Mouse (Mus musculus) brown adipose tissue, adult 24 weeks (tissue): Measurements from ENCODE around the gene Tmem89. TPM values are rescaled to one million over a fixed set of nuclear protein-coding genes. Genes with fewer than 3 reads are reported as not detected.

ENCODE experiments used
- H3K27ac ChIP-seq: fragments of 200-500 bp; replicated peaks from 2 replicates; pipeline ENCODE4 v1.5.1; 2012; ENCODE audit warnings: low read depth, mild to moderate bottlenecking, low read length
- H3K4me1 ChIP-seq: fragments of 200-500 bp; 2 replicates; pipeline ENCODE4 v1.6.1; 2012; ENCODE audit warnings: low read length, mixed read lengths; ENCODE audit not compliant: control insufficient read depth, insufficient read depth, insufficient read length
- H3K4me3 ChIP-seq: fragments of 200-500 bp; 2 replicates; pipeline ENCODE4 v1.5.1; 2012; ENCODE audit warnings: low read depth, mild to moderate bottlenecking, low read length, moderate library complexity; ENCODE audit not compliant: insufficient read depth
- polyA plus RNA-seq: library from polyadenylated mRNA; stranded (reverse); fragments of >200 nt; gene quantifications from 2 replicates; pipeline ENCODE4 v1.2.4, GENCODE M21; 2012; ENCODE audit not compliant: missing spikeins, insufficient read depth, insufficient read length

Gene Tmem89
- polyA plus RNA-seq = not detected in 2 replicates

GRCm38 (mm10) chr9:108914491-108914890 is at the start of gene Tmem89:
Gene Tmem89, plus strand, starts transcription at chr9:108914619.
- H3K4me1 ChIP-seq = no peaks in the 10 kb centered on the region
- no peak within 1 kb of the TSS for H3K27ac ChIP-seq
- no peak within 1 kb of the TSS for H3K4me3 ChIP-seq

GRCm38 (mm10) chr9:108912308-108912707 is 2.1 kb upstream of the Tmem89 start:
- Histone ChIP-seq H3K4me1 (no peaks in the 10 kb centered on the region), H3K4me3 (no peak overlapping the region), H3K27ac (no peak overlapping the region)

DNA sequence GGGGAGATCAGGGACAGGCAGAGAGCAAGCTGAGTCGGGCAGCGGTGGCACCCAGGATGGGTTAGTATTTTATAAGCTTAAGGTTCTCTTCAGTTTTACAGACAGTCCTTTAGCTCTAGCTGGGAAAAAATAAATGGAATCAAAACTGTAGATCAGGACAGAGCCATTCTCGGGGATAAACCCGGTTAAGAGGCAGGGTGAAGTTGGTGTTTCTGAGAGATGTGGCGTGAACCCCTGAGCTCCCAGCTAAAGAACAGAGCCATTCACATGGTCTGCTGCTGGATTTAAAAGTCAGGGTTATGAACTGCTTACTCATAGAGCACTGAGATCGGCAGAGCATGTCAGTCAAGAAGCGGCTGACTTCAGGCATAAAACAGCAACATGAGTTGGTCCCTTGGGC is 1.3 kb upstream of the Tmem89 start:
- Histone ChIP-seq H3K27ac (no peak overlapping the region), H3K4me3 (no peak overlapping the region), H3K4me1 (no peaks in the 10 kb centered on the region)

DNA sequence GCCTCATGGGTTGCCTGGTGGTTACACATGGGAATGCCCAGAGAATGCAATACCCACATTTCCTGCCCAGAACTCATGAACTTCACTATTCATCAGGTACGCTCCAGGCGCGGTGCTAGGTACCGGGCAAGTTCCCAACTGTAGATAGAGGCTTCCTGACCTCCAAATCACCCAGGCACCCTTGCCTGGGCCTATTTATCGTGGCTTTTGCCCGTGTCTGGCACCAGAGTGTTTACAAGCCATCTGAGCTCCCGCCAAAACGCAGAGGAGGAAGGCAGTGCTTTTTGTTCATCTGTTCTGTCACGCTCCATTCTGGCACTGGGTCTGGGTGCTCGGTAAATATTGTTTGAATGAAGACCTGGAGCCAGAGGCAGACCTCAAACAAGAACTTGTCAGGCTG is 798 bp upstream of the Tmem89 start:
- Histone ChIP-seq H3K27ac (no peak overlapping the region), H3K4me1 (no peaks in the 10 kb centered on the region), H3K4me3 (no peak overlapping the region)

GRCm38 (mm10) chr9:108925897-108926296 is 11.5 kb downstream of the Tmem89 start:
- H3K4me1 ChIP-seq = no peaks in the 10 kb centered on the region
- H3K4me3 ChIP-seq = no peak overlapping the region
- H3K27ac ChIP-seq = no peak overlapping the region

GRCm38 (mm10) chr9:108928424-108928823 is 14.0 kb downstream of the Tmem89 start:
- H3K27ac ChIP-seq = no peak overlapping the region
- H3K4me3 ChIP-seq = no peak overlapping the region
- H3K4me1 ChIP-seq = no peaks in the 10 kb centered on the region

DNA sequence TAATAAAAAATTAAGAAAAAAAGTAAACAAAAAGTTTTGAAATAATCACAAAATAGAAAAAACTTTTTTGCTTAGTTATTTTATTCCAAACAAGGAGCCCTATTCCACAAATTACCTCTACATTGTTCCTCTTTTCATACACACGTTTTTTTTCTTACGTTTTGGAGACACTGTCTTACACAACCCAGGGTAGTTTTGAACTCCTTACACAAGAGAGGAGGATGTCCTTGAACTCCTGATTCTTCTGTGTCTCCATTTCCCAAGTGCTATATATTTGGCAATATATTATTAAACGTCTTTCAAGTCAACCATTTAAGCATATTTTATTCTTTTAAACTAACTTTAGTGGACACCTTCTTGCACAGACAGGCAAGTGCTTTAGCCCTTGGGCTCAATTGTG is 21.6 kb downstream of the Tmem89 start:
- Histone ChIP-seq H3K27ac (no peak overlapping the region), H3K4me3 (no peak overlapping the region), H3K4me1 (peaks cover 3% of the 10 kb centered on the region; the same call in 1 of the 2 replicates)

DNA sequence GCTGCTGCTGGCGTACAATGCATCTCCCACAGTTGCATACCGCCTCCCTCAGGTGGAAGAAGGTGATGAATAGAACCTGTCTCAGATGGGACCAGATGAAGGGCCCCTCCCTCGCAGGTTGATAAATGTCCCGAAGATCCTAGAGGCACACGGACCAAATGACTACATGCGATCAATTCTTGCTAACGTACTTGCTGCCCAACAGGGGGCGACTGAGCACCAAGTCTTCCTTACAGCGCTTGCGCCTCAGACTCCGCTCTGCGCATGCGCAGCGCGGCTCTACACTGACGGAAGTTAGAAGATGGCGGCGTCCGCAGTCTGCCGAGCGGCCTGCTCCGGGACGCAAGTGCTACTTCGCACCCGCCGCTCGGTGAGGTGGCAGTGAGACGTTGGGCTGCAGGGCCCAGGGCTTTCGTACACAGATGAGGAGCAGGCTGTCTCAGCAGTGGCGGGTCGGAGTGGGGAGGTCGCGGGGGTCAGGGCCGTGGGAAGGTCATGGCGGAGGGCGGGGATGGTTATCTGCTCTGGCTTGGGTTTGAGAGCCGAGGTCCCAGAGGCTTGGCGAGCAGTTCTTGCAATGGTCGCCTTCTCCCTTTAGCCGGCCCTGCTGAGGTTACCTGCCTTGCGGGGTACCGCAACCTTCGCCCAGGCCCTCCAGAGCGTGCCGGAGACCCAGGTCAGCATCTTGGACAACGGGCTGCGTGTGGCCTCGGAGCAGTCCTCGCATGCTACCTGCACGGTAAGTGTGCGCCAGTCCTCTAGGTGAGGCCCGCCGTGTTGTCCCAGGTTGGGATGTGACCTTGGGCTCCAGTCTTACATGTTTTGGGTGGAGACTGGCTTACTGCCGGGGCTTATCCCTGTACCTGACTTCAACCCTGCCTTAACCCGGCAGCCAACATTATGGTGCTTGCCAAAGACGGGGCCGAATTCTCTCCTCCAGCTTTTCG is 22.3 kb downstream of the Tmem89 start, which contains the start of gene Uqcrc1:
Gene Uqcrc1, plus strand, starts transcription at position 216 of the 947 bp plus-strand sequence.
- Histone ChIP-seq H3K4me1 (peaks cover 3% of the 10 kb centered on the region; the same call in 1 of the 2 replicates), H3K27ac (peak within 1 kb of the TSS; percentile 96), H3K4me3 (peak within 1 kb of the TSS; percentile 86)

- Histone ChIP-seq H3K27ac (no peak overlapping the region), H3K4me3 (no peak overlapping the region), H3K4me1 (no peaks in the 10 kb centered on the region)
These were observed 30.7 kb downstream of the Tmem89 start for GRCm38 (mm10) chr9:108945111-108945510.

DNA sequence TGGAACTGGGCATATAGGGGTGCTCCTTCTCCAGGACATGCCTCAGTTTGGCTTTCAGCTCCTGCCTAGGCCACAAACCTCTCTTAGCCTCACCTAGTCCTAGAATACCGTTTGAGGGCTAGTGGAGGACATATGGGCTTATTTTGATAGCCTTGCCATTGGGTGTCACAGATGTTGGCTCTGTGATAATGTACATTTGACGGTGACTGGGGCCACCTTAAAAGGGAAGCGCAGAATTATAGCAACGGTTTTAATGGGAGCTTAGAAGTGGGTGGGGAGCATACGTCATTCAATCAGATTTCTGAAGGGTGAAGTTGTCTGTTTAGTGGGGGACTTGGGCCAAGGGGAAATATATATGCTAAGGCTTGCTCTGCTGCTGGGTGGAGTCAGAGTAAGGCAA is 31.2 kb downstream of the Tmem89 start:
- H3K4me1 ChIP-seq = no peaks in the 10 kb centered on the region
- no peak overlapping the region for H3K4me3 ChIP-seq
- H3K27ac ChIP-seq = no peak overlapping the region

DNA sequence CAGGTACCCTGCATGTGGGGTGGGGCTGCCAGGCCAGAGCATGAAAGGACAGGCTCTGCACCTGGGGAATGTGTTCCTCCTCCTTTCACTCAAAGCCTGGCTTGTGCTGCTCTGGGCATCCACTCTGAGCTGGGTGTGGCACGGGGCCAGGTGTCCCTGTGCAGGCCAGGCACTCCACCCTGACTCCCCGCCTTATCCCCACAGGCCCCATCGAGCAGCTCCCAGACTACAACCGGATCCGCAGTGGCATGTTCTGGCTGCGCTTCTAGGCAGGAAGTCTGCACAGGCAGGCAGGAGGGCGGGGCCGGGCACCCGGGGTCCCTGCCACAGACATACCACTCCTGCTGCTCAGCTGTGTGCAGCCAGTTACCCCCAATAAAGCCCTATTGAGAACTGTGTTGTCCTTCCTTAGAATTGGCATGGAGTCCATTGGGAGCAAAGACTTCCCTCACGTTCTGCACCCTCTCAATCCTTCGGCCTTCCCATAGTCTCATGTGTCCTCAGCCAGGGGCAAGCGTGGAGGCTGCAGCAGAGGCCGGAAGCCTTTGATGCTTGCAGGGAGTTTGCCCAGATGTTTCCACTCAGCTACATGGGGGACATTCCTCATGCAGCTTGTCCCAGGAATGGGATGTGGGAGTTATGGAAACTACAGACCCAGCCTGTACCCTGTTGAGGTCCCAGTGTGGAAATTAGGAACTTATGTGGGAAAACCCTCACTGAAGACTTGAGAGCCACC is 35.0 kb downstream of the Tmem89 start:
- no peaks in the 10 kb centered on the region; the same call in 1 of the 2 replicates for H3K4me1 ChIP-seq
- H3K27ac ChIP-seq = no peak overlapping the region
- no peak overlapping the region for H3K4me3 ChIP-seq

DNA sequence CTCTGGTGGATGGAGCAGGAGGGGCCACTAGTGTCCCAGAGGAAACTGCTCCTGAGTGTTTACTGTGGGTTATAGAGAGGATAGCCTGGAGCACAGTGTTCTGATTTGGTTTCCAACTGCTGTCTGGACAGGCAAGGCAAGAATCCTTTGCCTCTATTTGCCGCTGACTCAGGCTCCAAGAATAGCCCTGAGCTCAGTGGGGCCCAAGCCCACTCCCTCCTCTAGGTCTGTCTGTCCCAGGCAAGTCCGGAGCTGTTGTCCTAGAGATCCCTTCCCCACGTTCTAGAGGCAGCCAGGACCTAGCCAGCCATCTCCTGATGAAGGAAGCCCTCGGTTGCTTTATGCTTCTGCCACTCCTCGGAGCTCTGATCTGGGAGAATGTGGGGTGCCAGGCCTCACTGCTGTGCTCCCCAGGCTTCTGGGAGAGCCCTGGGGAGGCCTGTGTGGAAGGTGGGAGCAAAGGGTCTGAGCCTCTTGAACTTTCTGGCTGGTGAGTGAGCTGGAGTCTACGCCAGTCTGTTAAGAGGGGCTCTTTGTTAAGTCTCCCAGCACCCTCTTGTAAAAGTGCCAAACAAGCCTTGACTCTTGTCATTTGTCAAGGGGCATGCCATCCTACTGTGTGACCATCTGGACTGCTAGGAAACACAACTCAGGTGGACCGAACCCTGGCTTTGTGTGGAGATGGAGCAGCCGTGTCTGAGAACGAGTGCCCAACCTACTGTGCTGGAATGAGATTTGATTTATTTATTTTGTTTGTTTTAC is 35.7 kb downstream of the Tmem89 start:
- Histone ChIP-seq H3K4me1 (no peaks in the 10 kb centered on the region; the same call in 1 of the 2 replicates), H3K27ac (no peak overlapping the region), H3K4me3 (no peak overlapping the region)

DNA sequence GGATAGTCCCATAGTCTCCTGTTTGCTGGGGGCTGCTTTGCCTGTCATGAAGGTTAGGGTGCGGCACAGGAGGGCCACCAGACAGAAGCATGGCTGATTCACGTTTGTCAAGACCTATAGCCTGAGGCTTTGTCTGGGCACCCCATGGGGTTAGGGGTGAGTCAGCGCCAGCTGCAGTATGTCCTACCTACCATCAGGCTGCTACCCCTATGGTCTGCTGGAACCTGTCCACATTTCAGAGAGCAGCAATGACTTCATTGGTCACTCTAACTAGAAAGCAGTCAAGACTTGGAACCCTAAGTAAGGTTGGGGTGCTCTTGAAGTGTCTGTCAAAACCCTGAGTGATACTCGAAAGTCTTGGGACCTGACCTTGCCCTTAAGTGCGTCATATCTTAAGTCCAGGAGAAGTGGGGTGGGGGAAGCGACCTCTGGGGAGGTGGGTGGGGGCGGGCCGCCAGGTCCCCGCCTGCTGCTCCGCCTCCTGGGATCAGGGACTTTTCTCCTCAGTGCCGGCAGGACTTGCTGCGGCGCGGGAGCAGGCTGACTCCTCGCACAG is 38.7 kb downstream of the Tmem89 start, which contains the start of gene Col7a1:
Gene Col7a1, plus strand, starts transcription at position 506 of the 556 bp plus-strand sequence.
- H3K27ac ChIP-seq = no peak within 1 kb of the TSS
- H3K4me3 ChIP-seq = no peak within 1 kb of the TSS
- no peaks in the 10 kb centered on the region; the same call in 1 of the 2 replicates for H3K4me1 ChIP-seq

- Histone ChIP-seq H3K4me3 (no peak overlapping the region), H3K4me1 (no peaks in the 10 kb centered on the region; the same call in 1 of the 2 replicates), H3K27ac (no peak overlapping the region)
These were observed 40.8 kb downstream of the Tmem89 start for GRCm38 (mm10) chr9:108955241-108955640.
